Mouse (Mus musculus): Measurements from ENCODE around the gene Xpnpep1.

Xpnpep1 gene

DNA sequence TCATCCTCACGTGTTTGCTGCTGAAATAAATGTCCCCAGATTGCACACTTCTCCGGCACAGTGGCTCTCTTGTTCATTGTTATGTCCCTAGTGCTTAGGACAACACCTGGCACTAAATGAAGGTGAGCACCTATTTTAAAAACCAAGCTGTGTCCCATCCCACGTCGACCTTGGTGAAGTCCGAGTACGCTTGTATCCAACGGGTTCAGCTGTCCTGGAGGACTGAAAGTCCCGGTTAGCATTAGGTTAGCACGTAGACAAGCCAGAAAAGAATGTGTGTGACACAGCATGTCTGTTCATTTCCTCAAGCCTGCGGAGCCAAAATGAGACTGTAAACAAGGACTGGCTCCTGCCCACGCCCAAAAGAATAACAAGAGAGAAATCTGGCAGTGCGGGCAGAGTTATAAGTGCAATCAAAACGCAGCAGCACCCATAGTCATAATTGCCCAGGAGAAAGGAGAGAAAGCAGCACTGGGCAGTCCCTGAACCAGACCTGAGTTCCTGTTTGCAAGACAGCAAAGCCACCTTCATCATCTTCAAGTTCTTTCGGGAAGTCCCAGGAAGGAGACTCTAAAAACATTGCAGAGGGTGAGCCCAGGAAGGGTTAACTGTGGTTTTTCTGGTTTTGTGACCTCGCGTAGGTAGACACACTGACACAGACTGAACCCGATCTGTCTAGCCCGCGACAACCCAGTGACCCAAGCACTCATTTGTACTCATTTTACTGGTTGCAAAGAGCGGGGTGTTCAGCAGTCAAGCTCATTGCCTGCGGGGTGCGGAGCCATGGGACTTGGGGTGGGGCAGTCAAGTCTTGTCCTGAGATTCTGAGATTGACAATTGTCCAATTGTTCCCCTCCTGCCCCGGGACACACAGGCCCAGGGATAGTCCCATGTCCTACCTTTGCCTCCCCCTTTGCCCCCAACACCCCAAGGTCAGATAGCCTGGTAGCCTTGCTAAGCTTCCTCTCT is at the start of gene Xpnpep1:
Gene Xpnpep1 (minus strand): TSS at position 51 of the 969 bp plus-strand sequence.
- DNase-seq (ENCODE audit: low spot score): no peak

- no peak for DNase-seq (ENCODE audit: low spot score)
These were observed 47.5 kb upstream of the Xpnpep1 start for GRCm38 (mm10) chr19:53087268-53088143.

GRCm38 (mm10) chr19:53086861-53087260 is 46.8 kb upstream of the Xpnpep1 start:
- DNase-seq (ENCODE audit: low spot score): no peak

DNA sequence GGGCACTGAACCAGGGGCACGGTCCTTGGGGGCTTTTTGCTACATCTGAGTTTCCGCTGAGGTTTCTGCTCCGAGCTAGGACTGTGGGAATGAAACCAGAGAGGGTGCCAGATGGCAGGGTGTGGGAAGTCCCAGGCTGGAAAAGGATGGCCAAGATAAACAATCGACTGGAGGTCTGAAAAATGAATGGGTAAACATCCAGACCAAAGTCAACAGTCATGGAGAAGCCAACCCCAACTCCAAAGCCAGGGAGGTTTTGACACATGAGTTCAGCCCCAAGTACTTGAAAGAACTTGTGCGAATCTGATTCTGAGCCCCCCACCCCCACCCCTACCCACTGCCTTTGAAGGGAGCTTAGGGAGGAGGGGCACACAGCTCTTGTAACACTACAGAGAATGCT is 44.7 kb upstream of the Xpnpep1 start:
- DNase-seq (ENCODE audit: low spot score): no peak

DNA sequence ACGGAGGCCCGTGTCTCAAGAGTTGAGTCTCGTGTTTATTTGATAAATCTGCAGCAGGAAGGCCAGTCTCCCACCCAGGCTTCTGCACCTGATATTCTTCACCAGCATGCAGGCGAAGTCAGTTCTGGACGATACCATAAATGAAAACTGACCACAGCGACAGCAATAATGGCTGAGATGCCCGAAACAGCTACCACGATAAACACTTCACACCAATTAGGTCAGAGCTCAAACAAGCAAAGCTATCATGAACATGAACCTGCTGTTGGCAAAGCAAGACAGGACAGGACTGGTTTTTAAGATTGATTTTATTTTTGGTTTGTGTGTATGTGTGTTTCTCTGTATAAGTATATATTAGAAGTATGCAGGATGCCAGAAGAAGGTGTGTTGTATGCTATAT is 42.8 kb upstream of the Xpnpep1 start:
- no peak for DNase-seq (ENCODE audit: low spot score)

DNA sequence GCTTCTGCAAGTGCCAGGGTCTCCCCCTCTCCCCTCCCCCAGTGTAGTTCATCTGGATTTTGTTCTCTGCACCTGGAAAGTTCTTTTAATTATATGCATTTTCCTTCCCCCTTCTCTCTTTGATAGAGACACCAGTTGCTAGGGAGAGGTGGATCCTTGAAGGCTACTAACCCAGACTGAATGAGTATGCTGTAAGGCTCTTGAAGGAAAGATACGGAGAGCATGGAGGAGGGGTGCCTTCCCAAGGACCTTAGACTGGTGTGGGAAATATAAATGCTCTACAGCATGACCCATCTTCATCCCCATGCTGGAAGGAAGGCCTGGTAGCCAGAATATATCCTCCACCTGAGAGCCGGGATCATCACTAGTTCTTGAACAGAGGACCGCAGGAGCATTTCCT is 41.3 kb upstream of the Xpnpep1 start:
- no peak for DNase-seq (ENCODE audit: low spot score)

DNA sequence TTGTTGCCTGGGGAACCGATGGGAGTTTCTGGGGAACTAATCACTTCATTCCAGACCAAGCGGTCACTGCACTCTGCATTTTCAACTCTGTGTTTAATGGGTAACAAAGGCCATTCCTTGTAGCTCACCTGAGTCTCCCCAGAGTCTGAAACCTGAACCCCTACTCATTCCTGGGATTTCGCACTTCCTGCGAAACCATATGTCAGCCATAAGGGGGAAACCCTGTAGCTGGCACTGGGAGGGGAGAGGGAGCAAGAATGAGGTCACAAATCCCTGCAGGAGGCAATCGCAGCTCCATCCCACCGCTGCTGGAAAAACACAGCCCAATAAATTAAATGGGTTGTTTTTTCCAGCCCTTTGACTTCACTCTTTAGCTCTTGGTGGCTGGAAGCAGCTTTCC is 40.9 kb upstream of the Xpnpep1 start:
- no peak for DNase-seq (ENCODE audit: low spot score)

GRCm38 (mm10) chr19:53080487-53080886 is 40.5 kb upstream of the Xpnpep1 start:
- no peak for DNase-seq (ENCODE audit: low spot score)

GRCm38 (mm10) chr19:53080026-53080425 is 40.0 kb upstream of the Xpnpep1 start:
- DNase-seq (ENCODE audit: low spot score): no peak

DNA sequence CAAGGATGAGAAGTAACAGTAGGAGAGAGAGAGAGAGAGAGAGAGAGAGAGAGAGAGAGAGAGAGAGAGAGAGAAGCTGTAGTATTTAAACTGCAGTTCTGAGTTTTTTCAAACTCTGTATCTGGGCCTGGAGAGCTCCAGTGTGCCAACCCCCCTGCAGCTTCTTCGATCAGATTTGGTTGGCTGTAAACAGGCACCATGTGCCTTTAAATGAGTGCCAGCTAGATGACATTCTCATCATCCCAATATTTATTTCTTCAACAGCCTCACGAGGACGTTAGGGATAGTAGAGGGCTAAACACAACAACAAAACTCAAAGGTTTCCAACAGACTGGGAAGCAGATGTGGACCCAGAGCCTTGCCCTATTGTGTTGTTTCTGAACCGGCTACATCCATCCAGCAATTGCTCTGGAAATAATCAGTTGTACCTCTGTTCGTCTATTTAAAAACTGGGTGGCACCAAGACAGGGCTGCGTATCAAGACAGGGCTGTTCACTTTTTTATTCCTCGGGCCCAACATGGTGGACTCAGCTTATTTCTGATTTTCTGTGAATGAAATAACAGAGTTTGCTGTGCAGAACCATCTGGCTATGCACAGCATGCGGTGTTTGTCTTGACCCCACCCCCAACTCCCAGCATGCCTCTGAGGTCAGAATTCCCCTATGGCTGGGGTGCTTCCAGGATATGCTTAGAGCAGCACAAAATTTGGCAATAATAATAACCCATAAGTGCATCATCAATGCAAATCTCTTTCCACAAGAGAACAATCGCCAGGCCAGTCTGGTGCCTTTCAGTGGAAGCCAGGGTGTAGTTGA is 38.5 kb upstream of the Xpnpep1 start:
- no peak for DNase-seq (ENCODE audit: low spot score)

DNA sequence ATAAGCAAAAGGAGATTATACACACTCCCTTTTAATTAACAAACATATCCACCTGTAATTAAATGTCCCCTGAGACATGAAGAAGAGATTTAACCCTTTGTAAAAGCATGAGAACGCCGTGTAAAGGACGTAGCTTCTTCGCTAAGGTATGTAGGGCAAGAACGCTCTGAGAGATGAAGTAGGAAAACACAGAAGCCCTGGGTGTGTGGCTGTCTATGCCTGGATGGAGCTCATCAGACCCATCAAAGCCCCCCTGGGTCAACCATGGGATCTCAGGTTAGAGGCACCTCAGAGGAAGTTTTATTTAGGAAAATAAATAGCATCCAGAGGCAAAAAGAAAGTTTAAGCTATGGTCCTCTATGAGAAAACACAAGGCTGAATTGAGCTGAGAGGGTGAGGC is 37.3 kb upstream of the Xpnpep1 start:
- DNase-seq (ENCODE audit: low spot score): no peak

DNA sequence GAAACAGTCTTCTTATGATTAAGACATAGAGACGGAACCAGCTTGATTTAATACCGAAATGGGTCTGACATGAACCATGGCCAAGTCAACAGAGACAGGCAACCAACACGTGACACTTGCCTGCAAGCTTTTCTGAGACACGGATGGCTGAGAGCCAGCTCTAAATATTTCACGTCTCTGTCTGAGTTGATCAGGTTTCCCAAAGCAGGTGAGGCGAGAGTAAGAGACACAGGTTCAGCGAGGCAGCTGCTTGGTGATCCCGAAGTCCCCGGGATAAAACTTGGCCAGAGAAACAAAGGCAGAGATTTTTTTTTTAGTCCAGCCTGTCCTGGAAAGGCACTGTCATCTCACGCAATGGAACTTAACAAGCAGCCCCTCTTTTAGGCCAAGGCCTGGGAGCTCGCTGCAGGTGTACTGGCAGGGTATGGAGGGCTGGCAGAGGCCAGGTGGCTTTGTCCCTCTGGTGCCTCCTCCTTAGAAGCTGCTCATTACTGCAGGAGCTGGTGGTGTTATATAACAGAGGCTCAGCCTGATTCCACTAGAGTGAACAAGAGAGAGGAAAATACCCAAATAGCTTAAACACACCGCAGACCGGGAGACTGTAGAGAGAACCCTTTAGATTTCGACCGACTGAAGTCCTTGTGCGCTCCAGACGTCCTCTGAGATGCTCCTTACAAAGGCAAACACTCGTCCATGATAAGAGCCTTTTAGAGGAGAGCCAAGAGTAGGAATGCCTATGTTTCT is 36.4 kb upstream of the Xpnpep1 start:
- DNase-seq (ENCODE audit: low spot score): no peak

DNA sequence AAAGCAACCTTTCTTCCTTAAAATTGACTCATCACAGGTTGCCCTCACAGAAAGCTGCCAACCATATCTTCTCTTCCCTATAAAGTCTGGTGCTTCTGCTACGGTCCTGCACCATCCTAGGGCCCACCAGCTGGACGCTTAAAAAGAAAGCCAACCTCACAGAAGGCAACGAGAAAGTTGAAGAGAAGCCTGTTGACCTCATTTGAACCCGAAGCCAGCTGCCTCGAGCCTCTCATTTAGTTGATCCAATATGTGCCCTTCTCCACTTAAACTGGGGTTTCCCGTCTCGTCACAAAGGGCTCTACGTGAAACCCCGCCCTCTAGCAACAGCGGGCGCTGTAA is 35.9 kb upstream of the Xpnpep1 start:
- no peak for DNase-seq (ENCODE audit: low spot score)

DNA sequence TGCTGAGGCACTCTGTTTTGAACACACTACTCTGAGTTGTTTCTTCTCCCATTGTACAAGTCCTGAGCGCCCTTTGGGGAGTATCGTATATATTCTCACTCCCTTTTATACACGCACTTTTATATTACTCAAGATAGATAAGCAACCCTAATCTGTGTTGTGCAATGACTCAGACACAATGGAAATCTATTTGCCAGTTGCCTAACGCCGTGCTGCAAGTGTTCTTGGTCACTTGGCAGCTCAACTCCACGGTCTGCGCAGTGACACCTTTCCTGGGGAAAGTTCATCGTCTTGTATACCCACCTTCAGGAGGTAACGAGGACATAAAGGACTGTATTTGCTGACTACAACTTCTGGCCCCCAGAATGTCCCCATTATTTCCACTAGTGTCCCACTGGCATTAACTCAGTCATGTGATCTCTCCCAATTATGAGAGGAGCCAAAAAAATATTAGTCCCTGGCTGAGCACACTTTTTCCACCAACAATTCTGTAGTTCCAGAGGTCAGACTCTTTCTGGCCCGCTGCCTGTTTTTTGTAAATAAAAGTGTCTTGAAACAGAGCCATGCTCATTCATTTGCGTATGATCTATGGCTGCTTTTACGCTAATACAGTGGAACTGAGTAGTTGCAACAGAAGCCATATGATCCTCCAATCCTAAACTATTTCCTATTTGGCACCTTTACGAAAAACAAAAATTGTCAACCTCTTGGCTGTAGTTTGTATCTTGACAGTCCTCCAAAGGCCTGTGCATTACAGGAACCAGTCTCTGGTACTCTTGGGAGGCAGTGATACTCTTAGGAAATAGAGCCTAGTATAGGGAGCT is 35.1 kb upstream of the Xpnpep1 start:
- no peak for DNase-seq (ENCODE audit: low spot score)

- DNase-seq (ENCODE audit: low spot score): no peak
These were observed 33.5 kb upstream of the Xpnpep1 start for GRCm38 (mm10) chr19:53073521-53073920.

DNA sequence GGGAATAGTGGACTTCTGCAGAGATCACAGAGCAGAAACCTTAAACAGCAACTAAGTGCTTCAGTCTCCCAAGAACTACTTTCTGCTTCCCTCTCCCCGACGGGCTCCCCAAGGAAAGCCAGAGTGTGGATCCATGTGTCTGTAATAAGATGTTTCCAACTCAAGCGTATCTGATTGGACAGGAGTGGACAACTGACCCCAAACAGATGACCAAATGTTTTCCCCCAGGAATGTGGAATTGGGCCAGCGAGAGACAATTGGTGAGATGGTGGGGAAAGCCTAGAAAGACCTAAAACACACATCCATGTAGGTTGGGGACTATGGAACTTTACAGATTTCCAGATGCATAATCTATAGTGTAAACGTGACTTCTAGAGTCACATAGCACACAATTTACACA is 32.4 kb upstream of the Xpnpep1 start:
- no peak for DNase-seq (ENCODE audit: low spot score)

DNA sequence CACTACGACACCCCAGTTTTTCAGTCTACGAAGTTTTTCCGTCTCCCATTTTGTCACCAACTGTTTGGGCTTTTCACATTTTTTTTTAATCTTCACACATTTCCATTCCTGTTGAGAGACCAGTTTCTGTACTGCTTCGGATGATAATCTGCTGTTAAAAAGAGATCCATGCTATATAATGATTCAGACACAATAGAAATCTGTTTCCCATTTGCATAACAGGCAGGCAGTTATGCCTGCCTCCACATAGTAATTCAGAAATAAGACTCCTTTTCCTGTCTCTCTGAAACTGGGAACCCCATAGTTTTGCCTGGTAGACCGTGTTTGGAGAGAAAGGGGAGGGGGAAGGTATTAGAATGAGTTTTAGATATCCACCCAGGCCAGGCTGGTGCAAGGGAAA is 31.6 kb upstream of the Xpnpep1 start:
- DNase-seq (ENCODE audit: low spot score): no peak

- DNase-seq (ENCODE audit: low spot score): no peak
These were observed 30.9 kb upstream of the Xpnpep1 start for GRCm38 (mm10) chr19:53070870-53071269.

DNA sequence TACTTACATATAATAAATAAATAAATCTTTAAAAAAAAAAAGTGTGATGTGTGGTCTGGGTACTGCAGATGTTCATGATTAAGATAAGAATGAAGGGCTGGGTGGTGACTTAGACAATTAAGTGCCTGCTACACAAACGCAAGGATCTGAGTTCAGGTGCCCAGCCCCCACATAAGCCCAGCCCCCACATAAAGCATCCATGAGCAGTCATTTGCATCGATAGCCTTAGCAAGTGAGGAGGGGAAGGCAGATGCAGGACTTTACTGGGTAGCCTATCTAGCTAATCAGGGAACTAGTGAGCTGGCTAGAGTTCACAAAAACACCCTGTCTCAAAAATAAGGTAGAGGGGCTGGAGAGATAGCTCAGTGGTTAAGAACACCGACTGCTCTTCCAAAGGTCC is 29.4 kb upstream of the Xpnpep1 start:
- DNase-seq (ENCODE audit: low spot score): no peak

DNA sequence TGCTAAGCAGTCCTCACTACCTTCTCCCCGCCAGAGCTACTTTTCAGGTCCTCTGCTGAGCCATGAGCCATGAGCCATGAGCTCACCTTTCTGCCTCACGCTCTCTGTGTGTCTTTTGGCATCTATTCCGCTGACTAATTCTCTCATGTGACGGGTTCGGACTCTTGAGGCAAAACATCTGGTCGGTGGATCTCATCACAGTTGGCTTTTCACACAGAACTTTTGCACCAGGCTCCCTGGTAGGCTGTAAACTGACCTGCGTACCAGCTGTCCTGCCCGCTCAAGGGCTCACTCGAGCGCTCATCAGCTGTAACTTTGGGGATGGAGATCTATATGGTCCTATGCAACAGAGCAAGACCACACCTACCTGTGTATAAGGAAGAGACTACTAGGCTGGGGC is 26.9 kb upstream of the Xpnpep1 start:
- no peak for DNase-seq (ENCODE audit: low spot score)

DNA sequence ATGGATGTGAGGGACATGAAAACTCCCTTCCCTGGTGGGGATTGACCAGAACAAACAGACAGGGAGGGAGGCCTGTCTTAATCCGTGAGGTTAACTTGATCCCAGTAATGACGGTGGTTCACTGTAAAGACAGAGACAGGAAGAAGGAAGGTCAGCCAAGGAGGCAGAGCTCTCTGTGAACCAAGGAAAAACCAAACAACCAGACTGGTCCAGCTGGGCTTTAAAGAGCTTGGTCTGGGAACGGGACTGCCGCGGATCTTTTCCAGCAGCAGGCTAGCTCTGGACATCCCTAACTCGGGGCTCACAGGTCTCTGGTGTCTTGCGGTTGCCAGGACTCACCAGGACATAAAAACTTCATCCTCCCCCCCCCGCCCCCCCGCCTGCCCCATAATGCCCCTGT is 26.5 kb upstream of the Xpnpep1 start:
- DNase-seq (ENCODE audit: low spot score): no peak

All from testis, postnatal 14 days (tissue).